Mouse (Mus musculus): ENCODE measurements around the gene Lsm14a.

Lsm14a gene

DNA sequence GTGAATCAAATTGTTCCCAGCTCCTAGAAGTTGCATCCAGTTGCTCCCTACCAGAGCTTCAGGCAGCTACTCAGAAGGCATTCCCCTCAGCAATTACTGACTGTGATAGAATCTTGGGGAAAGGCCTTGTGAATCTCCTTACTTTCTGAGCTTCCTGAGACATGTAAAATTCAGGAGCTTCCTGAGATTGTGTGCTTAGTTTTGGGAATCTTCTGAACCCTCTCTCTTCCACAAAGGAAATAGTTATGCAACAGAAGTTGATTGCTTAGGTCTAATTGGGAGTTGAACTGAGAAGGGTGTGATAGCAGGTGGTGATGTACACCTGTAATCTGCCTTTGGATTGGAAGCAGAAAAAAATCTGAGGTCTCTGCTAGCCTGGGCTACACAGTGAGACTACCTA lies at the start of gene Lsm14a:
Gene Lsm14a, minus strand, starts transcription at position 101 of the 400 bp plus-strand sequence.
- DNase-seq, result no peak

DNA sequence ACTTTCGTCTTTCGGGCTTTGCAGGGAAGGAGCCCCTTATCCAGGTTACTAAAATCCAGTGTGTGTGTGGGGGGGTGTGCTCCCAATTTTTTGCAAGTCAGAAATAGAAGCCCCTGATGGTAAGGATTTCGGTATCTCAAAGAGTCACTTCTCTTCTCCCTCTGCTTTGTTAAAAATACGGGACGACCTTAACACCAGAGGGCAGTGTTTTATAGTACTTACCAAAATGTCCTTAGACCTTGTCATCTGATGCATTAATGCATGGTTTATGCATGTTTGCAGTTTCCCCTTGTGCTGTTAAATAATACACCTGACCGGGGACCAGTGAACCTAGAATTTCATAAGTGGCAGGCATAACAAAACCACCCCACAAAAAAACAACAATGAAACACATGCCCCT lies 45.8 kb upstream of the Lsm14a start:
- no peak for DNase-seq

DNA sequence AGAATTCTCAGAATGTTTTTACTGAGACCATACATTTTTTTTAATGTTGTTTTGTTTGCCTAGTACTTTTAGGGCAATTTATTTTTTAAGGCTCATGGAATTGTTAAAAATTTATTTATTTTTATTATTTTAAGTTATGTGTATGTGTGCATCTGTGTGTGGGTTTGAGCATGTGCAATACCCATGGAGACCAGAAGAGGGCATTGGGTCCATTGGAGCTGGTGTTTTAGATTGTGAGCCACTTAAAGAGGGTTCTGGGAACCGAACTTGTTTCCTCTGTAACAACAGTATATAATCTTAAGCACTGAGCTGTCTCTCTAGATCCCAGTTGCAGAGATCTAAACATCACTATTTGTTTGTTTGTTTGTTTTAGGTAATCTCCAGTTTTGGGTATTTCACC lies 40.5 kb upstream of the Lsm14a start:
- no peak for DNase-seq

DNA sequence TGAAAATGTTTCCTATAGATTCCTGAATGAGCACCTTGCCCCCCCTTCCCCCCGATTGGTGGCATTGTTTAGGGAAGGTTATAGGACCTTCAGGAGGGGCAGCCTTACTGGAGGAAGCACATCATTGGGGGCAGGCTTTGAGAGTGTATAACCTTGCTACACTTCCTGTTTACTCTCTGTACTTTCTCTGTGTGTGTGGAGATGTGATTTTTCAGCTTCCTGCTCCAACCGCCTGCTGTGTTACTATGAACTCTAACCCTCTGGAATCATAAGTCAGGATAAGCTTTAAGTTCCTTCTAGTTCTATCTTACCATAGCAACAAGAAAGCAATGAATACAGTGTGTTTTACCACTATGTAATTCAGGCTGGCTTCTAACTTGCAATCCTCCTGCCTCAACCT lies 28.1 kb upstream of the Lsm14a start:
- DNase-seq, result no peak

DNA sequence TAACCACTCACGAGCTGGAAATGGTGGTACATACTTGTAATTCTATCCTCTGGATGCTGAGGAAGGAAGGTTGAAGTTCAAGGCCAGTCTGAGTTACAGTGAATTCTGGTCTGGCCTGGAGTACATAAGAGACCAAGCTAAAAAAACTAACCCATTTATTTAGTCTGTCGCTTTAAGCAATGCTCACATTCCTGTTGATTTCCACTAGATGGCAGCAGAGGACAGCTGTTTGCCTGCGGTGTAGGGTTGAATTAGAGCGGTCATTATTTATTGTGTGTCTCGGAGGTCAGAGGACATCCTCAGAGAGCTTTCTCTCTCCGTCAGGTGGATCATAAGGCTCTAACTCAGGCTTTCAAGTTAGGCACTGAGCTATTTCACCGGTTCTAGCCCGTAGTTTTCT lies 14.4 kb upstream of the Lsm14a start:
- DNase-seq, result peak in 1 of 2 experiments; percentile 22

DNA sequence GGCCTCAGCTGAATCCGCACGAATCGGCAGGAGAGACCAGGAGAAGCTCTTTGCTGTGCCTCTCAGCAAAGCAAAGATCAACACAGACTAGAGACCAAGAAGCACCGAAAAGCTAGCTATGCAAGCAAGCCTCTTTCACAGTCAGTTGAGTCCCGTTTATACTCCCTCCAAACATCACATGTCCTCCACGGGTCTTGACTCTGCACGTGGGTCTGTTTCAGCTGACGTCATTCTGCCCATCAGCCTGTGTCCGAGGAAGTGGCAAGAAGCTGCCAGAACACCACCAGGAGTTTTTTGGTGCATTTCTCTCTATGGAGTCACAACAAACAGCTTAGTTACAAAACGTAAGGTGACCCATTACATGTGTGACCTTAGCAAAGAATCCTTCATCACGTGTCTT lies 10.8 kb upstream of the Lsm14a start:
- DNase-seq, result no peak

DNA sequence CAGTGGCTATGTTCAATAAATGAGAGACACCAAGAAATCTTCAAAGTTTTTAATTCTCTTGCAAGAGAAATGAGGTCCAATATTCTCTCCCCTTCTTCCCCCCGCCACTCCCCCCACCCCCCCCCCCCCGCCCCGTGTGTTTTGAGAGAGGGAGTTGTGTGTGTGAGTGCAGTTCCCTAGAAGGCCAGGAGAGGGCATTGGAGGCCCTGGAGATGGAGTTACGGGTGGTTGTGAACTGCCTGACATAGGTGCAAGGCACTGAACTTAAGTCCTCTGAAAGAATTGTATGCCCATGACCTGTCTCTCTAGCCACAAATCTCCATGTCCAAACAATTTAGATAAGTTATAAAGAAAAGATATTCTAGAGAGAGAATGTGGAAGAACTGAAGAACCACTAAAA lies 7.0 kb upstream of the Lsm14a start:
- no peak for DNase-seq

DNA sequence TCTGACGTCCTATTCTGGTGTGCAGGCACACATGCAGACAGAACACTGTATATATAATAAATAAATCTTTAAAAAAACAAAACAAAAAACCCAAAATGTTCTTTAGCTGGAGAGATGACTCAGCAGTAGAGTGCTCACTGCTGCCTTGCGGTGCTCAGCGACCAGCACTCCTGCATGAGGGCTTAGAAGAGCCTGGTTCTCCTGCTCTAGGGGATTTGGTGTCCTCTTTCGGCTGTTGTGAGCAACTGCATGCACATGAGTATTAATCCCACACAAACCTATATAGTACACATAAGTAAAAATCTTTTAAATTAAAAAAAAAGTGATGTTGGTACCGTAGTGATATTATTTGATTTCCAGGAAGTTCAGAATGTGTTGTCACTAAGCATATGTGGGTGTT lies 5.7 kb upstream of the Lsm14a start:
- no peak for DNase-seq

DNA sequence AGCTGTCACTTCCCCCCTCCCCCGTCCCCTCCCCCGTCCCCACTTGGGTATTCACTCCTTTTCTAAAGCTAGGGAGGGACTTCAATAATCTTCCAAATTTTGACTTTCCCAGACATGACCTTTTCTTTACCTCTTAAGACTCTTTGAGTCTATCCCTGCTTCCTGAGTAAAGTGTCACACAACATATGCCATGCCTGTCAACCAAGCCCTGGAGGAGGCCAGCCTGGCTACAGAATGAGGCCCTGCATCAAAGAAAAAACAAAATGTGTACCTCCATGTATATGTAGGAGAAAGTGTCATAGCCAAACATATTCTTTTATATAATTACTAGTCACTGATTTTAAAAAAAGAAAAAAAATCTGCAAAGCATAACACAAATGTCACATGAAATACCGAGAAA lies 3.7 kb upstream of the Lsm14a start:
- DNase-seq, result no peak

DNA sequence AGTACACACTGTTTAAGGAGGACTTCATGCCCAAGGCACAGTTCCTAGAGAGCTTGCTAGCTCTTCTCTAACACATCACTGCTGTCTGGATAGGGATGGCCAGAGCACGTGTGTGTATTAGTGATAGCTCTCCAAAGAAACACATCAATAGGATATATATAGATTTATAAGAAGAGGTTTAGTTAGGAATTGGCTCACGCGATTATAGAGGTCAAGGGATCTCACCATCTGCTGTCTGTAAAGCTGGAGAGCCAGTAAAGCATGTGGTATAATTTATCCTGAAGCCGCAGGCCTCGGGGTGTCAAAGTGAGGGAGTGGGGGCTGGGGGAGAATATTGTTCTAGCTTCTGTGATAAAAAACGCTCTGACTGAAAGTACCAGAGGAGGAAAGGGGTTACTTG lies 2.6 kb upstream of the Lsm14a start:
- no peak for DNase-seq

DNA sequence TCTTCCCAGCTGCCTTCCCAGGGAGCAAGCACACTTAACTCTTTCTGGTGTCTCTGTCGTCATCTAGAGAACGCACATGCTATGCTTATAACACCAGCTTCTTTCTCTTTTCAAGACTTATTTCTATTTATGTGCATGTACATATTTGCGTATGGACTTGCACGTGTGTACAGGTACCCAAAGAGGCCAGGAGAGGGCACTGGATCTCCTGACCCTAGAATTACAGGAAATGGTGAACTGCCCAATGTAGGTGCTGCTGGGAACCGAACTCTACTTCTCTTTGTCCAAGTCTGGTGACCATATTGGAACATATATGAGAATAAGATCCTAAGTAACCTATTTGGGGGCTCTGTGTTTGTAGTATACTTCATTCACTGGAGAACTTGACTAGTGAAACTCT lies 1.5 kb upstream of the Lsm14a start:
- DNase-seq, result no peak

DNA sequence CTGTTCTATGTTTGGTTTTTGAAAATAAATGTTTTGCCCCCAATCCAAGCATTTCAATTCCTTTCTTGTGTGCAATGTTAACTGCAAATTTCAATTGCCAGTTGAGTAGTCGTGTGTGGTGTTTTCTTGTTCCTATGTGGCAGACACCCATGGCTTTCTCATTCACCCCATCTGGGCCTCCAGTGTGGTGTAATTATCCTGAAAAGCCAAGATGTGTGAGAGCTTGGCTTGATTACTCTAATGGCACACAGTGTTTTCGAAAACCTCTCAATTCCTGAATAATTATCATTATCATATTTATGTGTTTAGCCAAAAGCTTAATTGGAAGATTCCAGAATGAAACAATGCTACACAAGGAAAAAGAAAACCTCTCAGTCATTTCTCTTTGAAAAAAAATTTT lies 976 bp upstream of the Lsm14a start:
- DNase-seq, result no peak

DNA sequence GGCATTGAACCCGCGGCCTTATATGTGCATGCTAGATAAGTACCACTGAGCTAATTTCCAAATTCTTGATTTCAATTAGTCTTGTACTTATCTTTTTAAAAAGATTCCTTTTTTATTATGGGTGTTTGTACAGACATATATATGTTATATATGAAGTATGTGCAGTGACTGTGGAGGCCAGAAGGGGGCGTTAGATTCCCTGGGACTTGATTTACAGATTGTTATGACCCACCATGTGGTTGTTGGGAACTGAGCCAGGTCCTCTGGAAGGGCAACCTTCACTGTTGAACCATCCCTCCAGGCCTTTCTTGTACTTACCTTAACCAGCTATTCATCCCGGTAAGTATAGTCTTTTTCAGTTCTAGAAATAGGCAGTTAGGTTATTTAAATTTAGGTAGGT lies 780 bp downstream of the Lsm14a start:
- DNase-seq, result no peak

DNA sequence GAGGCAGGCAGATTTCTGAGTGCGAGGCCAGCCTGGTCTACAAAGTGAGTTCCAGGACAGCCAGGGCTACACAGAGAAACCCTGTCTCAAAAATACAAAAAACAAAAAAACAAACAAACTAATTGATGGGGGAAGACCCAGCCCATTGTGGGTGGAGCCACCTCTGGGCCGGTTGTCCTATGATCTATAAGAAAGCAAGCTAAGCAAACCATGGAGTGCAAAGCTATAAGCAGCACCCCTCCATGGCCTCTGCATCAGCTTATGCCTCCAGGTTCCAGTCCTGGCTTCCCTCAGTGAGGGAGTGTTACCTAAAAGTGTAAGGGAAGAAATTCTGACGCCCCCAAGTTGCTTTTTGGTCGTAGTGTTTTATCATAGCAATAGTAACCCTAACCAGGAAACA lies 1.4 kb downstream of the Lsm14a start:
- no peak for DNase-seq

DNA sequence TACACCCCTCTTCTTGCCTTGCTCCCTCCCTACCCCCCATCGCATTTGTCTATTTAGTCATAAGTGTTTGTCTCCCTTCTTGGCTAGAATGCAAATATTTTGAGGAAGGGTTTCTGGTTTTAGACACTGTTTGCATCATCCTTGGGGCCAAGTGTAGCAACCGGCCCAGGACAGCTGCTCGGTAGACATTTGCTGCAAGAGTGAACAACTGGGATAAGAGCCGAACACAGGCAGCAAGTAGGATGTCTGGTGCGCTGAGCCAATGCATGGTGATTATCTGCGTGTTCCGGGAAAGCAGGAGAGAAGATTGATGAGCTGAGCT lies 2.3 kb downstream of the Lsm14a start:
- DNase-seq, result no peak

DNA sequence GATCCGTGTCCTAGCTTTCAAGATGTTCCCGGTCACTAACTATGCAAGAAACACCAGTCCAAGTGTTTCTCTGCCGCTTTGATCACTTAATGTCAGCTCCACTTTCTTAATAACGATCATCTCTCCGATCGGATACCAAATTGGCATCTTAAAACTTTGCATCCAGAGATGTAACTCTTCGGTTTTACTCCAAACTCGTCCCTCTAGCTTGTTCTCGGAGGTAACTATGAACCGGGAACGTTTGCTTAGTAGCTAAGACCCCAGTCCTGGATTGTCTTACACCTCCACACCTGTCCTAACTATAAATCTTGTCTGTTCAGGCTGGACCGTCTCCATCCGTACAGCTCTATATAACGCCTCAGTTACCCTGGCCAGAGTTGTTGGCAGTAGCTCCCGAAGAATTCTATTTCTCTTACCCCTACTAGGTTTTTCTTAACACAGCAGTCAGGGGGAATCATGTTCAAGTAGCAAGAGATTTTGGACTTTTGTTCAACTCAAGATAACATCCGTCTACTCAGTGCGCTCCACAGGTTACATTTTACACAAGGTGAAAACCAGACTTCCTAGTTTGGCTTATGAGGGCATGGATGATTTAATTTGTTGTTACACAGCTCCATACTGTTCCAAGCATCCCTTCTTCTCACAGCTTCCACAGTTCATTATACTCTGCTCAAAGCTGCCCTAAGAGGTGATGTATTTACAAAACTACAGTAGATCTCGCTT lies 2.8 kb downstream of the Lsm14a start:
- no peak for DNase-seq

DNA sequence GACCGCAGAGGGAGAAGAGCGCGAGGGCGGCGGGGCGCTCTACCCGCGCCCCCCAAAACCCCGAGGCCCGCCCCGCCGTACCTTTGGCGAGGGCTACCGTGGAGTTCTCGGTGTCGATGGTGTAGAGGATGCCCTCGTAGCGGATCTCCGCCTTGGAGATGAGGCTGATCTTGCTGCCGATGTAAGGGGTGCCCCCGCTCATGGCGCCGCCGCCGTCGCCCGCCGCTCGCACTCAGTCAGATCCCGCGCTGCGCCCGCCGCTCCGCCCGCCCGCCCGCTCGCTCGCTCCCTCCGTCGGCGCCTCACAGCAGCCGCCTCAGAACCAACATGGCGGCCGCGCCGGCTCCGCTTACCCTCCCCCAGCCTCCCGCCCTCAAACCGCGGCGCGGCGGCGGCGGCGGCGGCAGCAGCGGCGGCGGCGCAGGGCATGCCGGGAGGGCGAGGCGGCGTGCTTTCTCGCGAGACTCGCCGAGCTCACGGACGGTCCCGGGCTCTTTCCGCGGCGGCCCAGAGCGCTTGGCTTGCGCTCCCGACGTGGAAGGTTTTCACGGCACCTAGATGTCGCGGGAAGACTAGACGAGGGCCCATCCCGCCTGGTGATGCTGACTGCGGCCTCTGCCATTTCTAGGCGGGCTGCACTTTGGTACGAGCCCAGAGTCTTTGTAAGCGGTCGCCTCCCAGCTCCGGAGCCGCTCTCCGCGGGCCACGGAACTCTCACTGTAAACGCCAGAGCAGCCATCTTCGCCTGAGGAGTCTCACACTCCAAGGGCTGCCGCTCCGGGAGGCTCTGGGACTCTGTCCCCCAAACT lies 3.6 kb downstream of the Lsm14a start:
- peak; percentile 84 to 93 for DNase-seq

DNA sequence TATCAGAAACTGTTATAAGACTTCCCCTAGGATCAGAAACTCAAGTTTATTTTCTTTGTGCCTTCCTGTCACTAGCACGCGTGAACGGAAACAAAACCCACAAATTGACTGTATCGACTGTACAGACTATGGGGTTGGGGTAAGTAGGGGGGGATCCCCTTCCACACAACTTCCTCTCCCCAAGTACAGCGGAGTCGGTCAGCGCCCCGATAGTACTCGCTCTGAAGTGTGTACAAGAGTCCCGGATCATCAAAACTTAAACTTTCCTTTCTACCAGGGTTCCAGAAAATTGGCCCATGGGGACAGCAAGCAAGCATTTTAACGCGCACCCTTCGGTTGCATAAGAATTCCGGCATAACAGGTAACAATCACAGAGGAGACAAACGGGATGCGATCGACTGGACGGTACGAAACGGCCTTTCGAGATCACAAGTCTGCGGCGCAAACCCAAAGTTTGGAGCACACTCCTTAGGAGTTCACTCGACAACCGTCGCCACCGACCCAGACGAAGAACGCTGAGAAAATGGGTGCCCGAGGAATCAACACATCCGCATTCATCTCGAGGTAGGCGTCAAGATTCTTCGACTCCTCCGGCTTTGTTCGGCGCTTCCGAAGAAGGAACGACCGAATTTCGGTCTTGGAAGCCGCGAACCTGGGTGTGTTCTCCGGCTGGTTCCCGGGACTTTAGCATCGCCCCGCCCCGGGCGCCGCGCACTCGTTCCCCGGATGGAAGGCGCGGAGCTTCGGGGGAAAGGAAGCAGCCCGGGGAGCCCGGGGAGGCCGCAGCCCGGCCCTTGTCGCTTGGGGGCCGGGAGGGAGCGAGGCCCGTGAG lies 4.5 kb downstream of the Lsm14a start:
- DNase-seq, result peak; percentile 61 to 69

DNA sequence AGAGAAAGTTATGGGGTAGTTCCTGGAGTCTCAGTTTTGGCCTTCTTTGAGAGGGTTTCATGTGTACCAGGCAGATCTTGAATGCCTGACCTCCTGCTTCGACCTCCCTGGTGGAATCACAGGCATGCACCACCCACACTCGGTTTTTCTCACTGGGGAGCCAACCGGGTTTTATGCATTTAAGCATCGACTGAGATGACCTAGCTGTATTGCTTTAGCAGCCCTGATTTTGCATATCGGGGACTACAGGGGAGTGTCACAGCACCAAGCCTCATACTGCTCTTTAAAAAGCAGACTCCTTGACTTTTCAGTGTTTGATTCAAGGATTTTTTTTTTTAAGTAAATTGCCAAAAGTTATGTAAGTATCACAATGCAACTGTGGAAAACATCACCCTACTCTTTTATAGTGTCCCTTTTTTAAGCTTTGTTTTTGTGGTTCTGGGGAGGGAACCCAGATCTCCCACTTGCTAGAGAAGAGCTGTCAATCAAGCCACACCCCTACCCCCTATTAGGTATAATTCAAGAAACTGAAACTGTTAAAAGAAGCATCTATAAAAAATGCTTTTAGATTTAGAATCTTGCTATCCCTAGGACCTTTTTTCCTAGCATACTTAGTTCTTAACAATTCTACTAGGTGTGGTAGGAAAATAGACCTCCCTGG lies 5.2 kb downstream of the Lsm14a start:
- DNase-seq, result no peak

DNA sequence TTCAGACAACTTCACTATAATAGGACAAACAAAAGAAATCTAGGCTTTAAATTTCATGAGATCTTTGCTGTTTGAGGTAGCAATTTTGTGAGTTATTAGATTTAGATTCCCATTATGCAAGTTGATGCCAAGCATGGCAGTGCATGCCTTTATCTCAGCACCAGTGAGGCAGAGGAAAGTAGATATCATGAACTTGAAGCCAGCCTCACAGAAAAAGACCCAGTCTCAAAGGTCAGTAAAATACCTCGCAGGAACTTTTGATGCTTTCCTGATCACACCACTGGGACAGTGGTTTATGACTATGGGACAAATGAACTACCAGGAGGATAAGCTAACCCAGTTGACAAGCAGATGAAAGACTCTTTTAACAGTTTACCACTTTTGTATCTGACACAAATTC lies 10.3 kb downstream of the Lsm14a start:
- no peak for DNase-seq

DNA sequence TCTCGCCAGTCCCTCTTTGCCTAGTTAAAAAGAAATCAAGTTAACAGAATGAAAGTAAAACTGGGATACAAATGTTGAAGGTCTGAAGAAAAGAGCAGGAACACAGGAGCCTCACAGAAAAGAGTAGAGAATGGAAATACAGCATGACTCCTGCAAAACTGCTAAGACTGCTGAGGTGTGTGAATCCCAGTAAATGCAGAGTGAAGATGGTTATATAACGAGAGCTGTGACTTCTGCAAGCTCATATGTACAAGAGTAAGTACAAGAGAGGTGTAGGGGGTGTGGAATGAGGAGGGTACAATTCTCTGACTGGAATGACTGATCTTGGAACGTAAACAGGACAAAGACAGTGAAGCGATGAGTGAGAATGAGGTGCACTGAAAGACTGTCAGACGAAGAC lies 11.4 kb downstream of the Lsm14a start:
- DNase-seq, result no peak

DNA sequence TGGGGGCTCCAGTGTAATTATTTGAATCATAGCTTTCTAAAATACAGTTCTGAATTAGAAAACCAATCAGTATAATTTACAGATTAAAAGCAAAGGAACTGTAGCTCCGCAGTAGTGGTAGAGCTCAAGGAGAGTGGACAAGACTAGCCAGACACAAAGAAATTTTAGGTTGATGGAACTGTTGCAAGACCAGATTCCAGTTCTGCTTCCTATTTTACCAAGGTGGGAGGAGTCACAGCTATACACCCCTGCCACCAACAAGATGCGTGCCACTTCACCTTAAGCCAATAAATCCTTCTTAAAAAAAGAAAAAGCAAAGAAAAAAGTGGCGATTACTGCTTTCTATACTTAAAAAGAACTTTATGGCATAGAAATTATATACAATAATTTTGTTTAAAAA lies 12.8 kb downstream of the Lsm14a start:
- DNase-seq, result no peak

DNA sequence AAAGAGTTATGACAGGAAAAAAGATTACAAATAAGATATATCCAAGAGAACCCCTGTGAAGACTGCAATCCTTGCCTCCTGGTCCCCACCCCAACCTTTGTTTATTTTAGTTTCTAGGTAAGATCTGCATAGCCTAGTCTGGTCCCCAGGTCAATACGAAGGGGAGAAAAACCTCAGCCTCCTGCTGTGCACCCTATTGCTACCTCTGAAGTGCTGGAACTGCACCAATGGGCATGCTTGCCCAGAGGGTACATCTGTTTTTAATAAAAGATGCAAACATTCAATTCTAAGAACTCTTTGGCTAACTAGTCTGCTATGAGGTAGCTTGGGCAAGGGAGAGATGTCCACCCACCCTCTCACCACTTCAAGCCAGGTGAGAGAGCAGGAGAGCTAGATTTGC lies 19.2 kb downstream of the Lsm14a start:
- no peak for DNase-seq

All from spleen, adult 18-20 months (tissue).